Mouse (Mus musculus): ENCODE measurements around the gene Txnrd1.

Gene Txnrd1

DNA sequence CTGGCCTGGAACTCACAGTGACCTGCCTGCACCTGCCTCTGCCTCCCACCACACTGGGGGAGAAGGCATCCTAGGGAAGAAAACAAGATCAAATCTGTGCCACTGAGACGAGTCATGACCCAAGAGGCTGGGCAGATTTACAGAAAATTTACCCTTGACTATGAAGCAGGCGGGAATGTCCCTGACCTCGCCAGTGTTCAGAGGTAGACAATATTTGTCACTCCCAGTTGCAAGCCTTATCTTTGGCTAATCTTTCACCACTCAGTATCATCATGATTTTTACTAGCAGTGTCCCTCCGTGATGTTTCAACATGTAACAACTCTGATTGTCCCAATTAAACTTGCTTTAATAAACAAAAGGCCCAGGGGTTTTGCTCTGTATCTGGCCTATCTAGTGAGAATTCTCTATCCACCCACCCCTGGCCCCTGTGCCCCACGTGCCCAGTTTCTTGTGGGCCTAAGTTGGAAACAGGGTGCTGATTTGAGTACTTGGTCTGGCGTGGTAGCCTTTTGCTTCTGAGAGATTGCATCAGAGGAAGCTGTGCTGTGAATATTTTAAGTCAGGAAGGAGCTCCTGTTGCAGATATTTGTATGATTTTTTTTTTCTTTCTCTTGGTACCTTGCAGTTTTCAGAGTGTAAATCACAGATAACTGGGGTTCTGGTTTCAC is 34.8 kb downstream of the Txnrd1 start:
- no peak for DNase-seq

- no peak for DNase-seq
These were observed 41.7 kb downstream of the Txnrd1 start for GRCm38 (mm10) chr10:82875446-82875845.

DNA sequence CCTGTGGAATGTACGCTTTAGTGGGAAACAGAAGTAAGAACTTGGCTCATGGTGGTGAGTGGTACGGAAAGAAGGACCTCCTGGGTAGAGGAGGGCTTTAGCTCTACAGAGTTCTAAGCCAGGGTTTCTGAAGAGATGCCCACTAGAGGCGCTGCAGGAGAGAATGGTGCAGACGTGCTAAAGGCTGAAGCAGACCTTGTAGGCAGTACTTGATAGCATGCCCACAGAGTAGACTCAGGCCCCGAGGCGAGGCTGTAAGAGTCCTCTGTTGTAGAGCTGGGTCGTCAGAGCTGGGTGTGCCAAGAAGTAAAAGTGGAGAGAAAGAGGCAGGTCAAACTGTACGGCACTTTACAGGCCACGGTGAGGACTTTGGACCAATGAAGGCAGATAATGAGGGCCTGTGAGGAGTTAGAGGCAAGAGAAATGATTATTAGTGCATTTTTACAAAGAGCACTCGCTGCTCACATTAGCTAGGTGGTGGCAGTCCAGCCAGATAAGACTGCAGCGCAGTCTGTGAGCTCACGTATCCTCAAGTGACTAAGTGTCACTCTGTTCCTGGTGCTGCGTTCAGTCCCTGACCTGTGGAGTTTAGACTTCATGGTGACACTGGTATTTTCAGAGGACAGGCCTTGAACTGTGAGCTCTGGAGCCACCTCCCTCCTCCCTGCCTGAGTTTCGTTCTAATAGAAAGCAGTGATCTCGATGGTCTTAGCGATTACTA is 42.5 kb downstream of the Txnrd1 start:
- DNase-seq: peak; percentile 65

GRCm38 (mm10) chr10:82887354-82887753 is 53.6 kb downstream of the Txnrd1 start:
- no peak for DNase-seq

- no peak for DNase-seq
These were observed 54.8 kb downstream of the Txnrd1 start for GRCm38 (mm10) chr10:82888576-82888975.

DNA sequence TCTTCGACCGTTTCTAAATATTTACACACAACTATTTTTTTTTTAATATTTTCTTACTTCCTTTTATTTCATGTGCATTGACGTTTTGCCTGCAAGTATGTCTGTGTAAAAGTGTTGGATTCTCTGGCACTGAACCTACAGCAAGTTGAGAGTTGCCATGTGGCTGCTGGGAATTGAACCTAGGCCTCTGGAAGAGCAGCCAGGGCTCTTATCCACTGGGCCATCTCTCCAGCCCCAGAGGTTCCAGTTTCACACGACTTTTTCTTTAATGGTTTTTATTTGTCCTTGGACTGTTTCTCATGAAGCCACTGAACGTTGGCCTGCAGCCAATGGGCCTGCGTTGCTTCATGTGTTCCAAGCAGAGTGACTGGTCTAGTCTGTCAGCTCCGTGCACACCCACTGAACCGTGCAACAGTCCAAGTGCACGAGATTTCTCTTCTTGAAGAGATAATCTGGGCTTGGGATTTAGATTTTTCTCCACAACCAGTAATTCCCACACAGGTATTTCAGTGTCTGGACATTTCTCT is 55.8 kb downstream of the Txnrd1 start:
- DNase-seq: peak; percentile 87

DNA sequence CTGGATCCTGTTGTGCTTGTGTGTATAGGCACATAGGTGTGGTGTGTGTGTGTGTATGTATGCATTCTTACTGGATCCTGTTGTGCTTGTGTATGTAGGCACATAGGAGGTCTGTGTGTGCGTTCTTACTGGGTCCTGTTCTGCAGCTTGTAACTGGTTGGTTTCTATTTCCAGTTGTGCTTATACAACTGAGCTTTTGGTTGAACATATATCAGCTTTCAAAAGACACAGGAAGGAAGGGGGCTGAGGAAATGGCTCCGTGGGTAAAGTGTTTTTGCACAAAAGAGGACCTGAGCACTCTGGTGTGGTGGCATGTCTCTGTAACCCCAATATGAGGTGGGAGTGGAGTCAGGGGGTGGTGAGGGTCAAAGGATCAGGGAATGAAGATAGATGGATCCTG is 57.2 kb downstream of the Txnrd1 start:
- no peak for DNase-seq

GRCm38 (mm10) chr10:82891427-82891826 is 57.7 kb downstream of the Txnrd1 start:
- no peak for DNase-seq

- no peak for DNase-seq
These were observed 58.8 kb downstream of the Txnrd1 start for GRCm38 (mm10) chr10:82892442-82893055.

GRCm38 (mm10) chr10:82893872-82894650 is 60.3 kb downstream of the Txnrd1 start:
- no peak for DNase-seq

GRCm38 (mm10) chr10:82897936-82898335 is 64.2 kb downstream of the Txnrd1 start:
- no peak for DNase-seq

DNA sequence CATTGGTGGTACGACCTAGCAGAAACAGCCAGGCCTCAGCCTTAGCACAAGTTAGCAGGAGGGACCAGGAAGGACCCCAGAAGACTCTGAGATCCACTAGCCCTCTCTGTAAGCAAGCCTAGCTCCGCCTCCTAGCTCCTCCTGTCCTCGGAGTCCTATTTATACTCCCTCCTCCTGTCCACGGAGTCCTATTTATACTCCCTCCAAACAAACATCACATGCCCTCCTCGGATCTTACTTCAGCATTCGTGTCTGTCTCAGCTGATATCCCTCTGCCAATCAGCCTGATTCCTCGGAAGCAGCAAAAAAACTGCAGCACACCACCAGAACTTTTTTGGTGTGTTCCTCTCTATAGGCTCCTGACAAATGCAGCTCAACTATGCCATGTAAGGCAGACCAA is 65.1 kb downstream of the Txnrd1 start:
- DNase-seq: no peak

- no peak for DNase-seq
These were observed 66.2 kb downstream of the Txnrd1 start for GRCm38 (mm10) chr10:82899810-82900421.

GRCm38 (mm10) chr10:82900546-82900945 is 66.8 kb downstream of the Txnrd1 start:
- no peak for DNase-seq

- DNase-seq: peak; percentile 93
These were observed 67.7 kb downstream of the Txnrd1 start for GRCm38 (mm10) chr10:82901436-82901835.

DNA sequence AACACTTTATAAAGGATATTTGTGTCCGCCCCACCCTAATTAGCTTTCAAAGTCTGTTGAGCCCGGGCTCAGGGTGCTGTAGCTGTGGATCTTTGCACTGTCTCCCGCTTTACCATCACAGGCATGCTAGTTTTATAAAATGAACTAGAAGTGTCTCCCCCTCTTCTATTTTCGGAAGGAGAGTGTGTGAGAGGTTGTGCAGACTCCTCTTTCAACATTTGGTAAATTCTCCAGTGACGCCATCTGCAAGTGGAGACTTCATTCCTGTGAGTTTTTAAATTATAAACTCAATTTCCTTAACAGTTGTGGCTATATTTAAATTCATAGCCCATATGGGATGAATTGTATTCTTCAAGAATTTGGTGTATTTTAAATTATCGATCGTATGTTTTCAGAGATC is 74.8 kb downstream of the Txnrd1 start:
- DNase-seq: no peak

GRCm38 (mm10) chr10:82909382-82909781 is 75.6 kb downstream of the Txnrd1 start:
- DNase-seq: peak; percentile 82

GRCm38 (mm10) chr10:82910198-82910597 is 76.4 kb downstream of the Txnrd1 start:
- peak; percentile 38 for DNase-seq

DNA sequence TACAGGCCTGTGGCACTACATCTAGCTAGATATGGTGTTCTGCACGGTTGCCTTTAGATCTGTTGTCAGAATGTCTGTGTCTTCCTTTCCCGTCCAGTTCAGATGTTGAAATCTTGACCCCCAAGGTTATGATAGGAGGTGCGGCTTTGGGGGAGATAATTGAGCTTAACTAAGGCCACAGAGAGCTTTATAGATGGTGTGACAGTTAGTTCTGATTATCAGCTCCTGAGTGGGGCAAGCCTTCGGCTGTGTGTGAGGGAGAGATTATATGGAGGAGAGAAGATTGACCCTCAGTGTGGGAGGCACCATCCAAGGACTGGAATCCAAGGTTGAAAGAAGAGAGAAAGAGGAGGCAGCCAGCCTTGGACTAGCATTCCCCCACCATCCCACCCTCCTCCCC is 79.5 kb downstream of the Txnrd1 start:
- DNase-seq: no peak

DNA sequence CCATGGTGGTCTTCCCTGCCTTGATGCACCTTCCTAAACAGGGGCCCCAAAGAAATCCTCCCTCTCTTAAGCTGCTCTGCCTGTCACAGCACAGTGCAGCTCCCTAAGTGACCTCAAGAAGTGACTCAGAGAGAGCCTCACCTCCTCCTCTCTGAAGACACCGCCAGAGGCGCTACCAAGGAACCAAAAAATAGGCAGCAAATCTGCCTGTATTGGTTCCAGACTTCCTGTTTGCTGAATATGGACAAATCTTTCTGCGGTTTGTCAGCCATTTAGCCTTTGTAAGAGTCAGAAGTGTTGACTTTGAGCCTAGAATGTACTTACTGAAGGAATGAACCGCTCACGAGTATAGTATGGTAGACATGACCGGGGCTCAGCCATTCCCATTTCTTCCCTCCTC is 80.0 kb downstream of the Txnrd1 start:
- no peak for DNase-seq

DNA sequence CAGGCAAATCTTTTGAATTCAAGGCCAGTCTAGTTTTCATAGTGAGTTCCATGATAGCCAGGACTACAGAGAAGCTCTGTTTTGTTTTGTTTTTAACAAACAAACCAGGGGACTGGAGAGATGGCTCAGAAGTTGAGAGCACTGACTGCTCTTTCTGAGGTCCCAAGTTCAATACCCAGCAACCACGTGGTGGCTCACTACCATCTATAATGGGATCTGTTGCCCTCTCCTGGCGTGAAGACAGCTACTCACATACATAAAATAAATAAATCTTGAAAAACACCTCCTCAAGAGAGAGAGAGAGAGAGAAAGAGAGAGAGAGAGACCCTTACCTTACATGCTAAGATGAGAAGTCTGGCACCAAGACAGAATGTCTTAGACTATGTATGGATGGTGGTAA is 84.9 kb downstream of the Txnrd1 start:
- no peak for DNase-seq

- DNase-seq: no peak
These were observed 85.7 kb downstream of the Txnrd1 start for GRCm38 (mm10) chr10:82919404-82919980.

Data from kidney, postnatal 10 days (tissue).